Mouse (Mus musculus) liver, adult 2 months (tissue): ENCODE measurements around the gene Hecw2.

ENCODE experiments used
- CTCF ChIP-seq: fragments of 200-500 bp; IDR thresholded peaks from 2 replicates; pipeline ENCODE4 v1.5.1; 2011; ENCODE audit warnings: low read depth, low read length, control low read depth
- POLR2A ChIP-seq: fragments of 200-500 bp; IDR thresholded peaks from 2 replicates; pipeline ENCODE4 v1.6.1; 2011; ENCODE audit warnings: low read length, control low read depth; ENCODE audit not compliant: insufficient read depth; ENCODE audit errors: extremely low read depth

DNA sequence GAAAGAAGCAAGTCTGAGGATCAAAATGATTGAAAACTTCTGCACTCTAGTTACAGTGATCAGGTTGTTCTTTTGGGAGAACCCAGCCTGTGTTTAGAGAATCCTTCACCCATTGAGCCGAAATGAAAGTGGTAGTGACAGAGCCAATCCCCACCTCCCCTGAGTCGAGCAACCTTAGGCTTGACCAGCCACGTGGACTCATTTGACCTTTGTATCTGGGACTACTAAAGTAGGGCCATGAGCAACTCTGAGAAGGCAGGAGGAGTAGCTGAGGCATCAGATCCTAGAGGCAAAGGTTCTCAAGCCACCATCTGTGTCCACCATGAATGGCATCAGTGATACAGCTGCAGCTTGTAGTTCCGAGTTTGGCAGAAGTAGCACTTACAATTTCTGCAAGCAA, 399.4 kb downstream of the Hecw2 start:
- TF ChIP-seq CTCF (no peak), POLR2A (no peak)
